ENCODE assay signal across 10 mouse cellular contexts in the genomic region with DNA sequence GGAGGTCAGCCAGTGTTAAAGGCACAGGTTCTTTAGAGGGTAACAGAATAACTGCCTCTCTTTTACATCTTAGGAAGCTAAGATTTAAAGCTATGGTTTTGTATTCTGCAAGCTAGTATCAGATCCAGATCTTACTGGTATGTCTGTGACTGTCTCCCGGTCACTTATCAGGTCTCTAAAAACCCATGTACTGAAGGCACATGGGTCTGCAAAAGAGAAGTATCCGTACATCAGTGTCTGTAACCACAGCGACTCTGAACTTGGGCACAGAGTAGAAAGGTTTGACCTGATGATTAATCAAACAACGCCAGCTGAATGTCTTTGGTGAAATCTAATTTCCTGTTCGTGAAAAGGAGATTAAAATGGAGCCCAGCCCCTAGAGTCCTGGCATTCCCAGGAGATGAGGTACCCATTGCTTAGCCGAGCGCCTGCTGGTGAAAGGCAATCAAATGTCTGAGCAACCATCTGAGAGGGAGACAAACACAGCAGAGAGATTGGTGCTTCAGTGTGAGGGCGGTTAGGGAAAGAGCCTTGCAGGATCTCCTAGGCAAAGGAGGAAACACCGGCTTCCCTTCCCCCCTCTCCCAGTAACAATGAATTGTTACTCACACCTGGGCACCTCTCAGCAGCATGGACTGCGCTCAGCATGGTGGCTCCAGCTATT.
A peak's percentile ranks its signal among the peaks of the same experiment; 100 is the strongest.
DNase-seq lines count a peak whose midpoint lies in the region; ATAC-seq lines count a peak whose summit lies in the region.
"Had no signal": no experiment of that assay in that cellular context is flagged by ENCODE, and none has a peak within 500 bp of the region (broad histone marks: within the 10 kb centered on the region; RNA-seq: fewer than 3 reads in every experiment).

No protein-coding gene starts in this region.

- H3K4me3 ChIP-seq in heart, embryonic 15.5 days = no peak overlapping the region
- no peak overlapping the region for H3K4me3 ChIP-seq in midbrain, embryonic 12.5 days
- H3K4me3 ChIP-seq: erythroblast, embryonic 14.5 days had no signal

- WGBS in heart, embryonic 15.5 days = 41% methylated on average over 10 of the region's 10 CpGs
- WGBS in midbrain, embryonic 12.5 days = 34% methylated on average over 10 of the region's 10 CpGs

- no peak for DNase-seq in heart, postnatal 14 days
- DNase-seq in R1 (ENCODE audit: low read depth, low spot score) = peak; percentile 28
- DNase-seq in forelimb bud, embryonic 11.5 days (ENCODE audit: low read depth, low spot score) = peak; percentile 50
- DNase-seq in cerebellum, adult 18-20 months = no peak

- no peak for ATAC-seq in heart, embryonic 15.5 days (replicated peaks; ENCODE audit: insufficient number of reproducible peaks, insufficient read depth, low FRiP score, low read depth)
- no peak for ATAC-seq in midbrain, embryonic 12.5 days (ENCODE audit: low FRiP score, low read depth)
- ATAC-seq in megakaryocyte progenitor cell, adult 5-6 weeks (replicated peaks; ENCODE audit: poor library complexity) = no peak
- no peak for ATAC-seq in inflammation-experienced regulatory T-cells, adult 6 months

- H3K36me3 ChIP-seq in heart, embryonic 15.5 days = no peaks in the 10 kb centered on the region
- H3K36me3 ChIP-seq in midbrain, embryonic 12.5 days = no peaks in the 10 kb centered on the region

- intact Hi-C loops in heart, postnatal 14 days (cut with DNase I) = no loop called here

- H3K27me3 ChIP-seq in heart, embryonic 15.5 days = no peaks in the 10 kb centered on the region
- H3K27me3 ChIP-seq in midbrain, embryonic 12.5 days = peaks cover 9% of the 10 kb centered on the region

- H3K27ac ChIP-seq in heart, embryonic 15.5 days = peak overlapping the region; percentile 91
- 0 out of 2 replicates have a peak overlapping the region, but pooled peaks have one; percentile 43 for H3K27ac ChIP-seq in midbrain, embryonic 12.5 days (replicated peaks)
- H3K27ac ChIP-seq: stomach, postnatal 0 days had no signal

- 0 out of 2 replicates have a peak overlapping the region, but pooled peaks have one; percentile 22 for H3K9ac ChIP-seq in heart, embryonic 15.5 days
- no peak overlapping the region for H3K9ac ChIP-seq in midbrain, embryonic 12.5 days (replicated peaks)

- H3K9me3 ChIP-seq in heart, embryonic 15.5 days (replicated peaks) = no peaks in the 10 kb centered on the region
- no peaks in the 10 kb centered on the region for H3K9me3 ChIP-seq in midbrain, embryonic 12.5 days

- peaks cover 34% of the 10 kb centered on the region for H3K4me1 ChIP-seq in heart, embryonic 15.5 days (replicated peaks)
- H3K4me1 ChIP-seq in midbrain, embryonic 12.5 days = peaks cover 10% of the 10 kb centered on the region

- peak overlapping the region; percentile 36; the same call in 1 of the 2 replicates for H3K4me2 ChIP-seq in heart, embryonic 15.5 days
- H3K4me2 ChIP-seq in midbrain, embryonic 12.5 days (replicated peaks) = peak overlapping the region; percentile 36

Comparison
In these comparisons a context has a peak if more than half of its experiments do, and no peak if none do; other contexts are left out.
1. DNase-seq: peak in R1 (single experiment) and forelimb bud, embryonic 11.5 days (single experiment); none in heart, postnatal 14 days (0 of 2) and cerebellum, adult 18-20 months (0 of 2).